Mouse (Mus musculus) heart, embryonic 16.5 days (tissue): ENCODE measurements around the gene Anxa7. TPM values are rescaled to one million over a fixed set of nuclear protein-coding genes. Genes with fewer than 3 reads are reported as not detected.
A peak's percentile ranks its signal among the peaks of the same experiment; 100 is the strongest.

ENCODE experiments used
- ATAC-seq: fragments of 200-750 bp; cut with Nextera tagmentation; replicated peaks from 2 replicates; pipeline ENCODE4 v1.8.0; 2017; ENCODE audit warnings: moderate number of reproducible peaks; ENCODE audit not compliant: insufficient read depth, low FRiP score; ENCODE audit errors: extremely low read depth
- H3K27ac ChIP-seq: fragments of 300-500 bp; sonication (generic); 2 replicates; pipeline ENCODE4 v1.5.1; 2014; ENCODE audit warnings: mild to moderate bottlenecking, low read length, control low read depth, moderate library complexity
- H3K27me3 ChIP-seq: fragments of 300-500 bp; sonication (generic); 2 replicates; pipeline ENCODE4 v1.6.1; 2014; ENCODE audit warnings: low read length, mixed read lengths; ENCODE audit not compliant: control insufficient read depth, insufficient read depth
- H3K36me3 ChIP-seq: fragments of 300-500 bp; sonication (generic); 2 replicates; pipeline ENCODE4 v1.6.1; 2014; ENCODE audit not compliant: control insufficient read depth, insufficient read depth
- H3K4me1 ChIP-seq: fragments of 300-500 bp; sonication (generic); 2 replicates; pipeline ENCODE4 v1.6.1; 2014; ENCODE audit warnings: low read length, mixed read lengths; ENCODE audit not compliant: control insufficient read depth, insufficient read depth
- H3K4me2 ChIP-seq: fragments of 300-500 bp; sonication (generic); 2 replicates; pipeline ENCODE4 v1.6.1; 2014; ENCODE audit warnings: low read depth, mild to moderate bottlenecking, control low read depth, low read length
- H3K4me3 ChIP-seq: fragments of 300-500 bp; sonication (generic); 2 replicates; pipeline ENCODE4 v1.5.1; 2014; ENCODE audit warnings: mild to moderate bottlenecking, control low read depth, low read length
- H3K9ac ChIP-seq: fragments of 300-500 bp; sonication (generic); 2 replicates; pipeline ENCODE4 v1.6.1; 2014; ENCODE audit warnings: low read length, control low read depth
- H3K9me3 ChIP-seq: fragments of 300-500 bp; sonication (generic); replicated peaks from 2 replicates; pipeline ENCODE4 v1.6.1; 2016; ENCODE audit warnings: low read length; ENCODE audit not compliant: control insufficient read depth
- WGBS: fragments of 180-500 bp; shearing (Covaris S2); extraction: QIAGEN DNeasy Blood & Tissue Kit; methylation state at CpG from one replicate; pipeline ENCODE4 v1.1.7; 2014; 5-methylcytosine and 5-hydroxymethylcytosine counted together
- polyA plus RNA-seq: library from polyadenylated mRNA; unstranded; fragments of >200 nt; fragmentation: Nextera tagmentation; extraction: Ambion mirVana; gene quantifications from 2 replicates; pipeline ENCODE4 v1.2.1, GENCODE M21; 2015

Anxa7 gene
- polyA plus RNA-seq, 1 experiment from 2014 or later, result 51.5 TPM

- no peak for ATAC-seq
- H3K9ac ChIP-seq, result no peak overlapping the region
- H3K9me3 ChIP-seq, result no peaks in the 10 kb centered on the region
- WGBS, result 86% methylated on average over 7 of the region's 7 CpGs
- H3K4me2 ChIP-seq, result no peak overlapping the region
- H3K27ac ChIP-seq, result no peak overlapping the region
- H3K36me3 ChIP-seq, result peaks cover 16% of the 10 kb centered on the region; the same call in 1 of the 2 replicates
- no peaks in the 10 kb centered on the region for H3K27me3 ChIP-seq
- H3K4me1 ChIP-seq, result peaks cover 6% of the 10 kb centered on the region
- H3K4me3 ChIP-seq, result no peak overlapping the region
Measured at GRCm38 (mm10) chr14:20482051-20482751, 2.3 kb upstream of the Anxa7 start.

GRCm38 (mm10) chr14:20481211-20481610 is 1.3 kb upstream of the Anxa7 start:
- 30% methylated on average over 5 of the region's 5 CpGs for WGBS
- Histone ChIP-seq H3K27me3 (no peaks in the 10 kb centered on the region), H3K27ac (no peak overlapping the region), H3K9me3 (no peaks in the 10 kb centered on the region), H3K9ac (no peak overlapping the region), H3K4me2 (no peak overlapping the region), H3K4me3 (no peak overlapping the region), H3K36me3 (peaks cover 13% of the 10 kb centered on the region; the same call in 1 of the 2 replicates), H3K4me1 (peaks cover 11% of the 10 kb centered on the region)
- no peak for ATAC-seq

DNA sequence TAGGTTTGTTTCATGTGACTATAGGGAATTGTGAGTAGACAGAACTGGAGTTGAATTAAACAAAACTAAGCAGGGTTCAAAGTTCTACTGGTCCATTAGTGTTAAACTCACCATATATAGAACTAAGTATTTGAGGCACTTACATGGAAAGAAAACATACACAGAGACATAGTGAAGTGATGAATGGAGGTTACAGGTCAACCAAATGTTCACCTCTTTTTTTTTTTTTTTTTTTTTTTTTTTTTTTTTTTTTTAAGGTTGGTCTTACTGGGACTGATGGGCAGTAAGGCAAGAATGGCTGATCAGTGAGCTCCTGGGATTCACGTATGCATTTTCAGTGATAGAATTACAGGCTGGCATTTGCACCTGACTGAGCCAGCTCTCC is 254 bp upstream of the Anxa7 start:
- H3K4me2 ChIP-seq, result peak overlapping the region; percentile 74
- no peaks in the 10 kb centered on the region for H3K27me3 ChIP-seq
- H3K36me3 ChIP-seq, result peaks cover 13% of the 10 kb centered on the region; the same call in 1 of the 2 replicates
- peak overlapping the region; percentile 77 for H3K4me3 ChIP-seq
- ATAC-seq, result no peak
- H3K9ac ChIP-seq, result peak overlapping the region; percentile 86; the same call in 1 of the 2 replicates
- H3K9me3 ChIP-seq, result no peaks in the 10 kb centered on the region
- peak overlapping the region; percentile 68 for H3K27ac ChIP-seq
- 73% methylated on average over 1 of the region's 1 CpGs for WGBS
- peaks cover 11% of the 10 kb centered on the region for H3K4me1 ChIP-seq

DNA sequence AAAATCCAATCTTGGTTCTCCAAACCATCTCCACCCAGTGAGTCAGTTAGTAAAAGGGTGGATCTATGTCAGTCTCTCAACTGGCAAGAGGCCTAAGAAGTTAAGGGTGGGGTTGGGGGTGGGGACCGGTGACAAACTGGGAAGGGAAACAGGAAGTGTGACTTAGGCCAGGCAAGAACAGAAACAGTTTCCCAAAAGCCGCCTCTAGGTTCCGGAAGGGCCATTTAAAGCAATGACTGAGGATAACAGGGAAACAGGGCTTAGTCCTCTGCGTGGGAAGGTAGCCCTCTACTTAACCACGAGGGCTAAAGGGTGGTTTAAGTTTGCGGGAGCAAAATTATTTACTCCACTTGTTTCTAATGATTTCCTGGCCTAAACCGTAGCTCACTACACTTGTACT is 1.1 kb downstream of the Anxa7 start:
- peak; percentile 50 for ATAC-seq
- H3K36me3 ChIP-seq, result no peaks in the 10 kb centered on the region
- no peaks in the 10 kb centered on the region for H3K9me3 ChIP-seq
- peak overlapping the region; percentile 77 for H3K4me3 ChIP-seq
- peak overlapping the region; percentile 74 for H3K4me2 ChIP-seq
- WGBS, result 3% methylated on average over 7 of the region's 7 CpGs
- H3K27ac ChIP-seq, result peak overlapping the region; percentile 68
- peak overlapping the region; percentile 86 for H3K9ac ChIP-seq
- no peaks in the 10 kb centered on the region for H3K27me3 ChIP-seq
- peaks cover 11% of the 10 kb centered on the region for H3K4me1 ChIP-seq

DNA sequence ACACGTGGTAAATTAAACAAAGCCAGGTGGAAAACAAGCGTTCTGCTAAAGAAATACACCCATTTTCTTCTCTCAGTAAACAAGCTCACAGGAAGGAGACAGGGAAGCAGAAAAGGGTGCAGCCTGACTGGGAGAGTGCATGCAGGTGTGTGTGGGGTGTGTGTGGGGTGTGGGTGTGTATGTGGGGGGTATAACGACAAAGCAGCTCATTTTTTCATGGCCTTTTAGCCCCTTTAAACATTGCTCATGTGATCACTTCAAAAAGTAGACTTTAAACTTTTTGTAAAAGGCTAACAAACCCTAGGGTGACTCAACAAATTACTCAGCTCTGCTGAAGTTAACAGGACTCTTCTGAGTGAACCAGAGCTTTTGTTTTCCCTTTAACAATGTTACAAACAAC is 1.5 kb downstream of the Anxa7 start:
- peak overlapping the region; percentile 50 for H3K9ac ChIP-seq

GRCm38 (mm10) chr14:20477261-20478025 is 2.5 kb downstream of the Anxa7 start:
- no peak overlapping the region for H3K9ac ChIP-seq
- H3K27me3 ChIP-seq, result no peaks in the 10 kb centered on the region
- H3K4me2 ChIP-seq, result no peak overlapping the region
- ATAC-seq, result no peak
- H3K36me3 ChIP-seq, result no peaks in the 10 kb centered on the region
- no peak overlapping the region for H3K4me3 ChIP-seq
- H3K4me1 ChIP-seq, result peaks cover 11% of the 10 kb centered on the region
- 76% methylated on average over 4 of the region's 4 CpGs for WGBS
- no peaks in the 10 kb centered on the region for H3K9me3 ChIP-seq
- H3K27ac ChIP-seq, result no peak overlapping the region

More for the DNA sequence above, 1.5 kb downstream of the Anxa7 start:
- Histone ChIP-seq H3K27me3 (no peaks in the 10 kb centered on the region), H3K4me3 (peak overlapping the region; percentile 77), H3K9me3 (no peaks in the 10 kb centered on the region), H3K27ac (peak overlapping the region; percentile 68), H3K36me3 (no peaks in the 10 kb centered on the region), H3K4me2 (peak overlapping the region; percentile 74), H3K4me1 (peaks cover 11% of the 10 kb centered on the region)
- no peak for ATAC-seq
- WGBS, result 49% methylated on average over 3 of the region's 3 CpGs

DNA sequence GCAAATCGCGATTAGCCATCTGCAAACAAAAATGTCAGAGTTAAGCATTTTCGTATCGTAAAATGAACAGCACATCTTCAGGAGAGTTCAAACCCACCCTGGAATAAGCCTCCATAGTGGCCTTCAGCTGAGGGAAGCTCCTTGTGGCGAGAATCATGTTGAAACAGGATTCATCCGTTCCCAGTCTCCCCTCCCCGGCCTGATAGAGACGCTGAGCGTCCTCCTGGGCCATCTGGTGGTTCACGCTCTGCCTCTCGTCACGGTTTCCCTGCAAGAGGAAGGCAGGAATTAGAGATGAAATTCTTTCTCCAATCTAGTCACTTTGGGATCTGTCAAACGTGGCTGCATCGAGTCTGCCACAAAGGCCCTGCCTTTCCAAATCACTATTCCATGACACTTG is 19.7 kb downstream of the Anxa7 start:
- Histone ChIP-seq H3K36me3 (peaks cover 68% of the 10 kb centered on the region), H3K27ac (no peak overlapping the region), H3K9me3 (no peaks in the 10 kb centered on the region), H3K9ac (no peak overlapping the region), H3K4me2 (no peak overlapping the region), H3K4me3 (no peak overlapping the region), H3K4me1 (no peaks in the 10 kb centered on the region), H3K27me3 (no peaks in the 10 kb centered on the region)
- 77% methylated on average over 14 of the region's 14 CpGs for WGBS
- no peak for ATAC-seq

DNA sequence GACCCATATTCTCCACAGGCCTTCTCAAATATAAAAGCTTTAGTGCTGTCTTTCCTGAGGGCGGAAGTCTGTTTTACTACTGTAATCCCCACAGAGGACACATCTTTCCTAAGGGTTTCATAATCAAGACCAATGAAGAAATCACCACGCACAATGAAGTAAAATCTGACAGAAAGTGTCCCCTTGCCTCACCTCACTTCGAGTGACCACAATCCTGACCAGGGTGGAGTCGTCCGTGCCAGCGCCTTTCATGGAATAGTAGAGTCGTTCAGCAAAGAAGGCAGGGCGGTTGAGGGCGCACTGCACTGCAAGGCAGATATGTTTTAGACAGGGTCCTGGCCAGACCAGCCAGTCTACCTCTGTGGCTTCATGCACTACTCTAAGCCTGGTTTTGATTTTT is 21.6 kb downstream of the Anxa7 start:
- H3K27me3 ChIP-seq, result no peaks in the 10 kb centered on the region
- no peaks in the 10 kb centered on the region for H3K4me1 ChIP-seq
- H3K4me2 ChIP-seq, result no peak overlapping the region
- no peak overlapping the region for H3K9ac ChIP-seq
- no peak overlapping the region for H3K27ac ChIP-seq
- peaks cover 53% of the 10 kb centered on the region for H3K36me3 ChIP-seq
- 92% methylated on average over 9 of the region's 9 CpGs for WGBS
- no peaks in the 10 kb centered on the region for H3K9me3 ChIP-seq
- no peak overlapping the region for H3K4me3 ChIP-seq
- ATAC-seq, result no peak

GRCm38 (mm10) chr14:20452929-20453328 is 27.0 kb downstream of the Anxa7 start:
- peaks cover 7% of the 10 kb centered on the region for H3K4me1 ChIP-seq
- no peak overlapping the region for H3K4me2 ChIP-seq
- H3K9me3 ChIP-seq, result no peaks in the 10 kb centered on the region
- peaks cover 19% of the 10 kb centered on the region for H3K36me3 ChIP-seq
- no peak overlapping the region for H3K4me3 ChIP-seq
- no peaks in the 10 kb centered on the region for H3K27me3 ChIP-seq
- no peak overlapping the region for H3K9ac ChIP-seq
- no peak overlapping the region for H3K27ac ChIP-seq
- 93% methylated on average over 5 of the region's 5 CpGs for WGBS
- ATAC-seq, result no peak
